Mouse (Mus musculus) retina, embryonic 14.5 days (tissue): ENCODE results near the gene Drosha.
A peak's percentile ranks its signal among the peaks of the same experiment; 100 is the strongest.

Experiments
- DNase-seq: peaks from one replicate; pipeline ENCODE4 v3.0.0-alpha.2; 2015; ENCODE audit warnings: low spot score

The Drosha gene

GRCm38 (mm10) chr15:12832599-12832998 lies 8.0 kb downstream of the Drosha start:
- DNase-seq, result no peak

- DNase-seq, result no peak
These were observed 8.8 kb downstream of the Drosha start for GRCm38 (mm10) chr15:12833385-12833784.

GRCm38 (mm10) chr15:12834231-12834630 lies 9.6 kb downstream of the Drosha start:
- no peak for DNase-seq

- DNase-seq, result no peak
These were observed 16.1 kb downstream of the Drosha start for GRCm38 (mm10) chr15:12840737-12841136.

- no peak for DNase-seq
These were observed 18.2 kb downstream of the Drosha start for GRCm38 (mm10) chr15:12842833-12843232.

GRCm38 (mm10) chr15:12848196-12848975 lies 23.8 kb downstream of the Drosha start:
- DNase-seq, result peak; percentile 9

- no peak for DNase-seq
These were observed 24.8 kb downstream of the Drosha start for GRCm38 (mm10) chr15:12849373-12849772.

GRCm38 (mm10) chr15:12853471-12853870 lies 28.9 kb downstream of the Drosha start:
- no peak for DNase-seq

- no peak for DNase-seq
These were observed 32.2 kb downstream of the Drosha start for GRCm38 (mm10) chr15:12856780-12857179.

GRCm38 (mm10) chr15:12857840-12858516 lies 33.4 kb downstream of the Drosha start:
- no peak for DNase-seq

GRCm38 (mm10) chr15:12858645-12859044 lies 34.0 kb downstream of the Drosha start:
- DNase-seq, result no peak

GRCm38 (mm10) chr15:12862061-12862460 lies 37.4 kb downstream of the Drosha start:
- DNase-seq, result no peak

GRCm38 (mm10) chr15:12863669-12864068 lies 39.1 kb downstream of the Drosha start:
- no peak for DNase-seq

- DNase-seq, result no peak
These were observed 41.1 kb downstream of the Drosha start for GRCm38 (mm10) chr15:12865595-12866314.

- DNase-seq, result no peak
These were observed 42.7 kb downstream of the Drosha start for GRCm38 (mm10) chr15:12867269-12867668.

GRCm38 (mm10) chr15:12875442-12876176 lies 51.0 kb downstream of the Drosha start:
- DNase-seq, result no peak

- no peak for DNase-seq
These were observed 51.7 kb downstream of the Drosha start for GRCm38 (mm10) chr15:12876266-12876665.

GRCm38 (mm10) chr15:12876881-12877280 lies 52.3 kb downstream of the Drosha start:
- no peak for DNase-seq

GRCm38 (mm10) chr15:12877934-12878333 lies 53.3 kb downstream of the Drosha start:
- no peak for DNase-seq

GRCm38 (mm10) chr15:12878581-12878980 lies 54.0 kb downstream of the Drosha start:
- DNase-seq, result no peak

GRCm38 (mm10) chr15:12879937-12880336 lies 55.3 kb downstream of the Drosha start:
- DNase-seq, result no peak

- no peak for DNase-seq
These were observed 60.2 kb downstream of the Drosha start for GRCm38 (mm10) chr15:12884855-12885254.
